Mouse (Mus musculus) telencephalon, adult 2 months (tissue): ENCODE measurements around the gene Shisa3.

Experiments used
- DNase-seq: peaks from one replicate; pipeline ENCODE4 v3.0.0-alpha.2; 2011; ENCODE audit warnings: low read depth, low spot score

The Shisa3 gene

GRCm38 (mm10) chr5:67607804-67608673, at the start of gene Shisa3:
Gene Shisa3 (plus strand): TSS chr5:67607882.
- DNase-seq, result no peak

GRCm38 (mm10) chr5:67558644-67559043, 49.0 kb upstream of the Shisa3 start:
- DNase-seq, result no peak

- DNase-seq, result no peak
Observed at GRCm38 (mm10) chr5:67559063-67559462, 48.6 kb upstream of the Shisa3 start.

- DNase-seq, result no peak
Observed at GRCm38 (mm10) chr5:67572552-67573155, 35.0 kb upstream of the Shisa3 start.

- no peak for DNase-seq
Observed at GRCm38 (mm10) chr5:67574039-67574438, 33.6 kb upstream of the Shisa3 start.

GRCm38 (mm10) chr5:67575705-67576104, 32.0 kb upstream of the Shisa3 start:
- no peak for DNase-seq

GRCm38 (mm10) chr5:67579725-67580633, 27.7 kb upstream of the Shisa3 start:
- peak; percentile 5 for DNase-seq

GRCm38 (mm10) chr5:67595070-67595469, 12.6 kb upstream of the Shisa3 start:
- no peak for DNase-seq

GRCm38 (mm10) chr5:67595629-67596028, 12.1 kb upstream of the Shisa3 start:
- DNase-seq, result no peak

- DNase-seq, result no peak
Observed at GRCm38 (mm10) chr5:67599935-67600334, 7.7 kb upstream of the Shisa3 start.

GRCm38 (mm10) chr5:67605951-67606350, 1.7 kb upstream of the Shisa3 start:
- DNase-seq, result no peak

GRCm38 (mm10) chr5:67606916-67607803, 522 bp upstream of the Shisa3 start:
- no peak for DNase-seq

- DNase-seq, result no peak
Observed at GRCm38 (mm10) chr5:67608674-67609519, 1.2 kb downstream of the Shisa3 start.

- no peak for DNase-seq
Observed at GRCm38 (mm10) chr5:67609520-67609837, 1.8 kb downstream of the Shisa3 start.

GRCm38 (mm10) chr5:67621230-67621629, 13.5 kb downstream of the Shisa3 start:
- DNase-seq, result no peak

GRCm38 (mm10) chr5:67628180-67628940, 20.7 kb downstream of the Shisa3 start:
- no peak for DNase-seq

- no peak for DNase-seq
Observed at GRCm38 (mm10) chr5:67629440-67629839, 21.8 kb downstream of the Shisa3 start.

- DNase-seq, result no peak
Observed at GRCm38 (mm10) chr5:67629861-67630260, 22.2 kb downstream of the Shisa3 start.

- DNase-seq, result no peak
Observed at GRCm38 (mm10) chr5:67631261-67631660, 23.6 kb downstream of the Shisa3 start.
